Mouse (Mus musculus): Measurements from ENCODE around the gene Ap4e1.

Ap4e1 gene

GRCm38 (mm10) chr2:127008469-127008998 is at the start of gene Ap4e1:
Gene Ap4e1, plus strand, starts transcription at chr2:127008717.
- peak; percentile 93 for DNase-seq

GRCm38 (mm10) chr2:126961696-126962095 is 46.8 kb upstream of the Ap4e1 start:
- DNase-seq = no peak

GRCm38 (mm10) chr2:126977428-126977827 is 31.1 kb upstream of the Ap4e1 start:
- DNase-seq = no peak

- DNase-seq = no peak
These were observed 25.3 kb upstream of the Ap4e1 start for GRCm38 (mm10) chr2:126983221-126983620.

GRCm38 (mm10) chr2:126989919-126990318 is 18.6 kb upstream of the Ap4e1 start:
- DNase-seq = no peak

- DNase-seq = no peak
These were observed 15.8 kb upstream of the Ap4e1 start for GRCm38 (mm10) chr2:126992742-126993141.

GRCm38 (mm10) chr2:126994384-126995166 is 13.9 kb upstream of the Ap4e1 start:
- DNase-seq = no peak

GRCm38 (mm10) chr2:126996737-126997136 is 11.8 kb upstream of the Ap4e1 start:
- DNase-seq = peak; percentile 43

- DNase-seq = no peak
These were observed 10.3 kb upstream of the Ap4e1 start for GRCm38 (mm10) chr2:126998219-126998618.

- DNase-seq = no peak
These were observed 7.9 kb upstream of the Ap4e1 start for GRCm38 (mm10) chr2:127000406-127001324.

- DNase-seq = no peak
These were observed 4.5 kb upstream of the Ap4e1 start for GRCm38 (mm10) chr2:127004046-127004445.

- peak; percentile 15 for DNase-seq
These were observed 1.7 kb upstream of the Ap4e1 start for GRCm38 (mm10) chr2:127006634-127007370.

GRCm38 (mm10) chr2:127007509-127007908 is 1.0 kb upstream of the Ap4e1 start:
- DNase-seq = no peak

GRCm38 (mm10) chr2:127035006-127035605 is 26.6 kb downstream of the Ap4e1 start:
- DNase-seq = peak; percentile 71

GRCm38 (mm10) chr2:127037299-127037698 is 28.8 kb downstream of the Ap4e1 start:
- DNase-seq = no peak

GRCm38 (mm10) chr2:127061471-127061870 is 53.0 kb downstream of the Ap4e1 start:
- no peak for DNase-seq

GRCm38 (mm10) chr2:127068806-127069205 is 60.3 kb downstream of the Ap4e1 start:
- no peak for DNase-seq

GRCm38 (mm10) chr2:127069781-127070434 is 61.4 kb downstream of the Ap4e1 start:
- DNase-seq = no peak

- peak; percentile 91 for DNase-seq
These were observed 61.9 kb downstream of the Ap4e1 start, which contains the start of gene Blvra for GRCm38 (mm10) chr2:127070435-127070841. Gene Blvra, plus strand, starts transcription at chr2:127070665.

GRCm38 (mm10) chr2:127070879-127071278 is 62.4 kb downstream of the Ap4e1 start:
- no peak for DNase-seq

- DNase-seq = no peak
These were observed 65.6 kb downstream of the Ap4e1 start for GRCm38 (mm10) chr2:127074116-127074515.

GRCm38 (mm10) chr2:127077611-127078010 is 69.1 kb downstream of the Ap4e1 start:
- no peak for DNase-seq

Measured in right cerebral cortex, adult 18-20 months (tissue).